Mouse (Mus musculus): ENCODE data around the gene Col11a2. TPM values are rescaled to one million over a fixed set of nuclear protein-coding genes. Genes with fewer than 3 reads are reported as not detected.
"Not testable (repeated sequence)": the region's sequence is repeated elsewhere in the genome, so short reads cannot be mapped to it uniquely, and the experiment has no call there.

Col11a2 gene
- total and polyA plus RNA-seq, 2 experiments from 2014 or later = 2.1 to 28.0 TPM

DNA sequence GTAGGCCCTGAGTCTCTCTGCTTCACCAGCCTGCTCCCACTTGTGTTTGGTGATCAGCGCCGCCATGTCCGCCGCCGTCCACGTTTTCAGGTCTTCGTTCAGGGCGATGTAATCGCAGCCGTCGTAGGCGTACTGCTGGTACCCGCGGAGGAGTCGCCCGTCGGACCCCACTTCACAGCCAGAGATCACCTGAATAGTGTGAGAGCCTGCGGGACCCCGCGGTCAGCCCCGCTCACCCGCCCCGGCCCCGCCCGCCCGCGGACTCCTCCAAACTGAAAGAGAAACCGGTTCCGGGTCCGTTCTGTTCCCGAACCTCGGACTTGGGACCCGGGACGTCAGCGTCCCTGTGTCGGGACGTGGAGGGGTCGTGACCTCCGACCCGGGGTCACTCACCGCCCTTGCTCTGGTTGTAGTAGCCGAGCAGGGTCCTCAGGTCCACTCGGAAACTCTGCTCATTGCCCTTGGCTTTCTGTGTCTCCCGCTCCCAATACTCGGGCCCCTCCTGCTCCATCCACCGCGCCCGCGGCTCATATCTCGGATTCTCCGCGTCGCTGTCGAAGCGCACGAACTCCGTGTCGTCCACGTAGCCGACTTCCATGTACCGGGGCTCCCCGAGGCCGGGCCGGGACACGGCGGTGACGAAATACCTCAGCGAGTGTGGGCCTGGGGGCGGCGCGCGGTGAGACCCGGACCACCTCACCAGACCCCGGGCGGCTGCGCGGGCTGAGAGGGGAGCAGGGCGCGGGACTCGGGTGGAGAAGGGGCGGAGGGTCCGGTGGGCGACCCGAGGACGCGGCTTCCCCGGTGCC is 39.7 kb upstream of the Col11a2 start:
- H3K4me2 ChIP-seq (ENCODE audit: low read depth) = peak overlapping the region; percentile 90
- no peaks in the 10 kb centered on the region for H3K36me3 ChIP-seq (ENCODE audit: insufficient read depth)
- H3K9ac ChIP-seq = peak overlapping the region; percentile 42
- DNase-seq (peak; percentile 20), ATAC-seq (peak; percentile 60)
- peak overlapping the region; percentile 43 for H3K4me3 ChIP-seq (ENCODE audit: low read depth, low read length)
- H3K4me1 ChIP-seq (ENCODE audit: insufficient read depth) = no peaks in the 10 kb centered on the region
- TF ChIP-seq CTCF (IDR thresholded peaks at IDR 0.05; ENCODE audit: low read depth) = no peak
- WGBS = 2% methylated on average over 87 of the region's 87 CpGs
- no peak overlapping the region for H3K27ac ChIP-seq (ENCODE audit: low read depth, low read length)
- H3K27me3 ChIP-seq (ENCODE audit: insufficient read depth, low read length) = no peaks in the 10 kb centered on the region
- no peaks in the 10 kb centered on the region for H3K9me3 ChIP-seq (ENCODE audit: low read length)

DNA sequence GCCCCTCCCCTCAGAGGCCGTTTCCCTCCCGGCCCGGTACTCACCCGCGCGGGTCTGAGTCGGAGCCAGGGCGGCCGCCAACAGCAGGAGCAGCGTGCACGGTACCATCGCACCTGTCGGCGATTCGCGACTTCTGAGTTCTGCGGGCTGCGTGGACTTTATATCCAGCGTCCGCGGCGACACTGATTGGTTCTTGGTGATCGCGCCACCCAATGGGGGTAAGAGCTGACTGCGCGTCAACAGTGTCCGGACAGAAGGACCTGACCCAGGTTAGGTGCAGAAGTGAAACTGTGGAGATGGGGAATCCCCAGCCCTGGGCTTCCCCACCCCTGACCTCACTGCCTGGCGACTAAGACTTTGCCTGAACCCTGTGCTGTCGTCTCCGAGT is 39.1 kb upstream of the Col11a2 start, which contains the start of gene H2-K1:
TSS of gene H2-K1 (minus strand) at position 198 of the 388 bp plus-strand sequence.
- H3K27ac ChIP-seq (ENCODE audit: low read depth, low read length) = no peak within 1 kb of the TSS
- peak within 1 kb of the TSS; percentile 43 for H3K4me3 ChIP-seq (ENCODE audit: low read depth, low read length)
- WGBS = 2% methylated on average over 26 of the region's 30 CpGs
- no peak for TF ChIP-seq CTCF (IDR thresholded peaks at IDR 0.05; ENCODE audit: low read depth)
- H3K36me3 ChIP-seq (ENCODE audit: insufficient read depth) = no peaks in the 10 kb centered on the region
- ATAC-seq (peak; percentile 83), DNase-seq (peak; percentile 44)
- peak within 1 kb of the TSS; percentile 42 for H3K9ac ChIP-seq
- H3K27me3 ChIP-seq (ENCODE audit: insufficient read depth, low read length) = no peaks in the 10 kb centered on the region
- H3K9me3 ChIP-seq (ENCODE audit: low read length) = no peaks in the 10 kb centered on the region
- H3K4me1 ChIP-seq (ENCODE audit: insufficient read depth) = no peaks in the 10 kb centered on the region
- peak within 1 kb of the TSS; percentile 90 for H3K4me2 ChIP-seq (ENCODE audit: low read depth)

DNA sequence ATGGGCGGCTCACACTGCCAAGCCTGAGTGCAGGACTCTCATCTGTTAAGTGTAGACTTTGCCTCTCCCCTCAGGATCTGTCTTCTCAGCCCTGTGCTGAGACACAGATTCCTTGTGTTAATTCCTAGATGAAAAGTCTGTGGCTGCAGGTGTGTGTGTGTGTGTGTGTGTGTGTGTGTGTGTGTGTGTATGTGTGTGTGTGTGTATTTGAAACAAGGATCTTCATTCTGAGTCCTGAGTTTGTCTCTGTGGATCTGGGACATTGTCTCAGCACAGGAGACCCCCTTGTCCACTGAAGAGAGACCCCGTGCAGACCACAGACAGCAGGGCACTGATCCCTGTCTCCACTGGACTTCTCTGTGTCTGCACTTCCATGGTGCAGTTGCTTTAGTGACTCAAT is 38.4 kb upstream of the Col11a2 start:
- not testable (repeated sequence) for ATAC-seq; H3K27ac ChIP-seq (ENCODE audit: low read depth, low read length); H3K4me2 ChIP-seq (ENCODE audit: low read depth); H3K4me1 ChIP-seq (ENCODE audit: insufficient read depth); DNase-seq; H3K9me3 ChIP-seq (ENCODE audit: low read length); H3K4me3 ChIP-seq (ENCODE audit: low read depth, low read length); H3K27me3 ChIP-seq (ENCODE audit: insufficient read depth, low read length); H3K9ac ChIP-seq; H3K36me3 ChIP-seq (ENCODE audit: insufficient read depth)
- 68% methylated on average over 2 of the region's 2 CpGs for WGBS

DNA sequence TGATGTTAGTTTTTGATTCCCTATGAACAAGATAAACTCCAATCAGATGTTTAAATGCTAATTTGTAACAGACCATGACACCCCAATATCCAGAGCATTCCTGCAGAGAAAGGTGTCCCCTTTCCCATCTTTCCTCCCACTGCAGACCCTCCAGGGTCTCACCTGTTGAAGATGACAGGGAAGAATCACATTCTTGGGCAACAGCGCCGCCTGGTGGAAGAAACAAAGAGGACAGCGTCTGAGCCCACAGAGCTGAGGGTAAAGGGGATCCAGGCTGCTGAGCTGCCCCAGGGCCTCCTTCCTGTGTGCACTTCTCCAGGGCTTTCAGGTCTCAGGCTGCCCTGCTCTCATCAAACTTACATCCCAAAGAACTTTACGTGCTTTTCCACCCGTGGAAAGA is 35.8 kb upstream of the Col11a2 start:
- no peak for ATAC-seq
- Histone ChIP-seq H3K9me3 (ENCODE audit: low read length) (no peaks in the 10 kb centered on the region), H3K36me3 (ENCODE audit: insufficient read depth) (no peaks in the 10 kb centered on the region), H3K27me3 (ENCODE audit: insufficient read depth, low read length) (no peaks in the 10 kb centered on the region), H3K4me2 (ENCODE audit: low read depth) (no peak overlapping the region), H3K9ac (no peak overlapping the region), H3K27ac (ENCODE audit: low read depth, low read length) (no peak overlapping the region), H3K4me1 (ENCODE audit: insufficient read depth) (no peaks in the 10 kb centered on the region), H3K4me3 (ENCODE audit: low read depth, low read length) (no peak overlapping the region)
- peak; percentile 67 for DNase-seq
- TF ChIP-seq CTCF (IDR thresholded peaks at IDR 0.05; ENCODE audit: low read depth) = peak; percentile 86
- 9% methylated on average over 5 of the region's 5 CpGs for WGBS

DNA sequence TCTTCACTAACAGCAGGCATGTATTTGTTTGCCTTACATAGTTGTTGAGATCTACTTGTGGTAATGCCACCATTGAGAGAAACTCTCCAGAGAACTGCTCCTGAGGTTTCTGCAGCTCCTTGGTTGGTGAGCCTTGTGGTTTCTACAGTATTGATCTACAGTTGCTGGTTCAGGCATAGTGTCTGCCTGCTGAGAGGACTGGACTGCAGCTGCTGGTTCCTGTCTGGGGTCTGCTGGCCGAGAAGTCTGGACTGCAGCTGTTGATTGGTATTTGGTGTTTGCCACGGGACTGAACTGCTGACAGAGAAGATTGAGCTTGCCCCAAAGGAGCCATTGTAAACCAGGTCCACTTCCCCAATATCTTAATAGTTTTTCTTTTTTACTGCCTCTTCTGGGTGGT is 32.7 kb upstream of the Col11a2 start:
- H3K9ac ChIP-seq = no peak overlapping the region
- no peaks in the 10 kb centered on the region for H3K9me3 ChIP-seq (ENCODE audit: low read length)
- H3K36me3 ChIP-seq (ENCODE audit: insufficient read depth) = no peaks in the 10 kb centered on the region
- ATAC-seq = no peak
- H3K4me1 ChIP-seq (ENCODE audit: insufficient read depth) = no peaks in the 10 kb centered on the region
- H3K27me3 ChIP-seq (ENCODE audit: insufficient read depth, low read length) = no peaks in the 10 kb centered on the region
- no peak overlapping the region for H3K4me3 ChIP-seq (ENCODE audit: low read depth, low read length)
- no peak for TF ChIP-seq CTCF (IDR thresholded peaks at IDR 0.05; ENCODE audit: low read depth)
- no peak overlapping the region for H3K4me2 ChIP-seq (ENCODE audit: low read depth)
- no peak overlapping the region for H3K27ac ChIP-seq (ENCODE audit: low read depth, low read length)
- no peak for DNase-seq
- WGBS = 63% methylated on average over 2 of the region's 2 CpGs

DNA sequence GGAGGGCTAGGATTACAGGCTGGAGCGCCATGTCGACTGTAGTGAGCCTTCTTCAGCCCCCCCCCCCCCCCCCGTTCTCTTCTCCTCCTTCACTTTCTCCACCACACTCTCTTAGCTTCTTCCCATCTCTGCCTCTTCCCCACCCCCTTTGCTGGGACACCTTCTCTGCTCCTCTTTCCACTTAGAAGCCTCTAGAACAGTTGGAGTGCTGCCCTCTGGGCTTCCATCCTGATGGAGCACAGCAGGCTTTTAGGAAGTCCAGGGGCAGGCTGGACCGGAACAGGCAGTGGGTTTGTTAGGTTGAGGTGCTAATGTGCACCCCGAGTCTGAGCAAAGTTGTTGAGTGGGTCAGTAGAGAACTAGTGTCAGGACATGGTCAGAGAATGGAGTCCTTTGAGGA is 29.1 kb upstream of the Col11a2 start:
- no peak for ATAC-seq
- TF ChIP-seq CTCF (IDR thresholded peaks at IDR 0.05; ENCODE audit: low read depth) = no peak
- Histone ChIP-seq H3K4me3 (ENCODE audit: low read depth, low read length) (no peak overlapping the region), H3K4me1 (ENCODE audit: insufficient read depth) (no peaks in the 10 kb centered on the region), H3K9me3 (ENCODE audit: low read length) (no peaks in the 10 kb centered on the region), H3K9ac (no peak overlapping the region), H3K27me3 (ENCODE audit: insufficient read depth, low read length) (no peaks in the 10 kb centered on the region), H3K27ac (ENCODE audit: low read depth, low read length) (no peak overlapping the region), H3K36me3 (ENCODE audit: insufficient read depth) (no peaks in the 10 kb centered on the region), H3K4me2 (ENCODE audit: low read depth) (no peak overlapping the region)
- no peak for DNase-seq
- 78% methylated on average over 5 of the region's 5 CpGs for WGBS

DNA sequence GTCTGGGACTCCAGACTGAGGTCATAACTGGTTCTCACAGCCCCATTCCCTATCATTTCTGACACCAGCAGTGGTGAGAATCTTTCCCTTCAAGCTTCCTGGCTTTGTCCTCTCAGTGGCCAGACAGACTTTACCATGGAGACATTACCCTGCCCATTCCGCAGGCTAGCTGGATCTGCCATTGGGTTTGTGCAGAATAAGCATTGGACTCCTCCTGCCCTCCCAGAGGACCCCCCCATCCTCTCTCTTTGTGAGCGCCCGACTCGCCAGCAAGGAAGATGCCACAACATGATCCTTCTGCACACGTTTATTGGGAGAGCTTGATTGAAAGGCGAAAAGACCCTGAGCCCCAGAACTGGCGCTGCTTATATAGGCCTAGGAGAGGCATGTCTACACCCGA is 25.8 kb upstream of the Col11a2 start:
- TF ChIP-seq CTCF (IDR thresholded peaks at IDR 0.05; ENCODE audit: low read depth) = no peak
- no peak overlapping the region for H3K4me2 ChIP-seq (ENCODE audit: low read depth)
- no peak overlapping the region for H3K27ac ChIP-seq (ENCODE audit: low read depth, low read length)
- no peak overlapping the region for H3K9ac ChIP-seq
- no peaks in the 10 kb centered on the region for H3K27me3 ChIP-seq (ENCODE audit: insufficient read depth, low read length)
- DNase-seq (no peak), ATAC-seq (no peak)
- no peaks in the 10 kb centered on the region for H3K9me3 ChIP-seq (ENCODE audit: low read length)
- no peaks in the 10 kb centered on the region for H3K4me1 ChIP-seq (ENCODE audit: insufficient read depth)
- 95% methylated on average over 8 of the region's 8 CpGs for WGBS
- no peak overlapping the region for H3K4me3 ChIP-seq (ENCODE audit: low read depth, low read length)
- no peaks in the 10 kb centered on the region for H3K36me3 ChIP-seq (ENCODE audit: insufficient read depth)

All from forebrain, postnatal 0 days (tissue).